Mouse (Mus musculus) MEL (cell line): Measurements from ENCODE around the gene Notum. TPM values are rescaled to one million over a fixed set of nuclear protein-coding genes. Genes with fewer than 3 reads are reported as not detected.

Experiments
- DNase-seq: peaks from one replicate; pipeline ENCODE4 v3.0.0; 2011; ENCODE audit warnings: low read depth, low spot score
- H3K27ac ChIP-seq: 2 replicates; pipeline ENCODE4 v1.5.1; 2012; ENCODE audit warnings: low read depth, mild to moderate bottlenecking, control low read depth, low read length, moderate library complexity; ENCODE audit not compliant: control insufficient read depth
- H3K27me3 ChIP-seq, 2 experiments: fragments of 150-350 bp in 1 of 2; sonication (generic) in 1 of 2; 2 replicates each; pipeline ENCODE4 v1.6.1; 2012; ENCODE audit warnings: low read length in 2 of 2, mild to moderate bottlenecking in 2 of 2, improper control_type of control experiment in 1 of 2, moderate library complexity in 1 of 2; ENCODE audit not compliant: insufficient read depth in 2 of 2, control insufficient read depth in 1 of 2
- H3K36me3 ChIP-seq, 2 experiments: 2 replicates each; pipeline ENCODE4 v1.6.1; 2012 to 2014; ENCODE audit warnings: low read length in 2 of 2, improper control_type of control experiment in 1 of 2, inconsistent platforms in 1 of 2, mild to moderate bottlenecking in 1 of 2; ENCODE audit not compliant: insufficient read depth in 2 of 2, control insufficient read depth in 1 of 2
- H3K4me1 ChIP-seq, 2 experiments: fragments of 150-350 bp in 1 of 2; sonication (generic) in 1 of 2; 2 replicates each; pipeline ENCODE4 v1.6.1; 2012; ENCODE audit warnings: low read length in 2 of 2, improper control_type of control experiment in 1 of 2, mild to moderate bottlenecking in 1 of 2; ENCODE audit not compliant: insufficient read depth in 2 of 2, control insufficient read depth in 1 of 2
- H3K4me3 ChIP-seq, 2 experiments: fragments of 150-350 bp in 1 of 2; sonication (generic) in 1 of 2; 2 replicates each; pipeline ENCODE4 v1.5.1; 2012; ENCODE audit warnings: low read depth in 2 of 2, low read length in 2 of 2, mild to moderate bottlenecking in 2 of 2, moderate library complexity in 2 of 2, control low read depth in 1 of 2, improper control_type of control experiment in 1 of 2; ENCODE audit not compliant: control insufficient read depth in 1 of 2, insufficient read depth in 1 of 2
- H3K79me2 ChIP-seq: 2 replicates; pipeline ENCODE4 v1.6.1; 2012; ENCODE audit warnings: mild to moderate bottlenecking, low read length, moderate library complexity; ENCODE audit not compliant: control insufficient read depth, poor library complexity, insufficient read depth
- H3K9ac ChIP-seq: 2 replicates; pipeline ENCODE4 v1.6.1; 2012; ENCODE audit warnings: low read depth, mild to moderate bottlenecking, control low read depth, low read length, moderate library complexity; ENCODE audit not compliant: control insufficient read depth, poor library complexity, severe bottlenecking
- H3K9me3 ChIP-seq: fragments of 150-350 bp; sonication (generic); replicated peaks from 2 replicates; pipeline ENCODE4 v1.6.1; 2012; ENCODE audit warnings: mild to moderate bottlenecking, low read length, improper control_type of control experiment, moderate library complexity; ENCODE audit not compliant: insufficient read depth
- CHD1 ChIP-seq: IDR thresholded peaks from 2 replicates; pipeline ENCODE4 v1.6.1; 2012; ENCODE audit warnings: low read depth, mild to moderate bottlenecking, inconsistent platforms, low read length, improper control_type of control experiment
- CTCF ChIP-seq, 3 experiments: IDR thresholded peaks in 2 of 3; conservative IDR thresholded peaks in 1 of 3; 2 replicates each; pipeline ENCODE4 v1.5.1; 2011 to 2012; ENCODE audit warnings: low read length in 3 of 3, low read depth in 2 of 3, mild to moderate bottlenecking in 2 of 3, improper control_type of control experiment in 1 of 3, inconsistent platforms in 1 of 3, mixed read lengths in 1 of 3, moderate library complexity in 1 of 3; ENCODE audit not compliant: control insufficient read depth in 1 of 3, insufficient read depth in 1 of 3, poor library complexity in 1 of 3, severe bottlenecking in 1 of 3
- E2F4 ChIP-seq: IDR thresholded peaks from 2 replicates; pipeline ENCODE4 v1.6.1; 2011; ENCODE audit warnings: low read depth, low read length, improper control_type of control experiment, borderline replicate concordance
- ELF1 ChIP-seq: IDR thresholded peaks from 2 replicates; pipeline ENCODE4 v1.6.1; 2014; ENCODE audit warnings: low read depth, mild to moderate bottlenecking, inconsistent platforms, low read length, improper control_type of control experiment, moderate library complexity
- KAT2A ChIP-seq: conservative IDR thresholded peaks from 2 replicates; pipeline ENCODE4 v1.6.1; 2012; ENCODE audit warnings: low read depth, low read length, improper control_type of control experiment, inconsistent platforms
- MAFK ChIP-seq: IDR thresholded peaks from 2 replicates; pipeline ENCODE4 v1.6.1; 2011; ENCODE audit warnings: low read depth, mild to moderate bottlenecking, low read length, improper control_type of control experiment, borderline replicate concordance
- MAZ ChIP-seq: IDR thresholded peaks from 2 replicates; pipeline ENCODE4 v1.6.1; 2012; ENCODE audit warnings: low read depth, mild to moderate bottlenecking, inconsistent platforms, low read length, improper control_type of control experiment
- MXI1 ChIP-seq: IDR thresholded peaks from 2 replicates; pipeline ENCODE4 v1.6.1; 2011; ENCODE audit warnings: mild to moderate bottlenecking, low read depth, low read length, improper control_type of control experiment
- MYC ChIP-seq: IDR thresholded peaks from 2 replicates; pipeline ENCODE4 v1.6.1; 2011; ENCODE audit warnings: low read depth, mild to moderate bottlenecking, low read length, improper control_type of control experiment, moderate library complexity
- NELFE ChIP-seq: IDR thresholded peaks from 2 replicates; pipeline ENCODE4 v1.6.1; 2011; ENCODE audit warnings: low read depth, low read length, improper control_type of control experiment
- NRF1 ChIP-seq: IDR thresholded peaks from 2 replicates; pipeline ENCODE4 v1.6.1; 2014; ENCODE audit warnings: low read depth, mild to moderate bottlenecking, inconsistent platforms, low read length, improper control_type of control experiment, moderate library complexity; ENCODE audit not compliant: poor library complexity, insufficient read depth, severe bottlenecking
- POLR2A ChIP-seq, 2 experiments: IDR thresholded peaks; 2 replicates each; pipeline ENCODE4 v1.6.1; 2011 to 2012; ENCODE audit warnings: low read length in 2 of 2, mild to moderate bottlenecking in 2 of 2, control low read depth in 1 of 2, improper control_type of control experiment in 1 of 2, low read depth in 1 of 2, moderate library complexity in 1 of 2; ENCODE audit not compliant: control insufficient read depth in 1 of 2, insufficient read depth in 1 of 2, poor library complexity in 1 of 2
- POLR2AphosphoS2 ChIP-seq: IDR thresholded peaks from 2 replicates; pipeline ENCODE4 v1.6.1; 2011; ENCODE audit warnings: low read length, improper control_type of control experiment
- RAD21 ChIP-seq: IDR thresholded peaks from 2 replicates; pipeline ENCODE4 v1.6.1; 2011; ENCODE audit warnings: mild to moderate bottlenecking, low read depth, low read length, improper control_type of control experiment
- RCOR1 ChIP-seq: IDR thresholded peaks from 2 replicates; pipeline ENCODE4 v1.6.1; 2012; ENCODE audit warnings: low read depth, mild to moderate bottlenecking, inconsistent platforms, low read length, improper control_type of control experiment
- SIN3A ChIP-seq: IDR thresholded peaks from 2 replicates; pipeline ENCODE4 v1.6.1; 2012; ENCODE audit warnings: low read length, improper control_type of control experiment, inconsistent platforms
- SMC3 ChIP-seq: IDR thresholded peaks from 2 replicates; pipeline ENCODE4 v1.6.1; 2011; ENCODE audit warnings: low read depth, low read length, improper control_type of control experiment
- TAL1 ChIP-seq: IDR thresholded peaks from 2 replicates; pipeline ENCODE4 v1.6.1; 2012; ENCODE audit warnings: mild to moderate bottlenecking, inconsistent platforms, low read length, moderate library complexity, mixed read lengths
- USF1 ChIP-seq: IDR thresholded peaks from 2 replicates; pipeline ENCODE4 v1.6.1; 2014; ENCODE audit warnings: low read depth, mild to moderate bottlenecking, inconsistent platforms, low read length, improper control_type of control experiment, moderate library complexity
- USF2 ChIP-seq, 2 experiments: IDR thresholded peaks; 2 replicates each; pipeline ENCODE4 v1.6.1; 2011 to 2012; ENCODE audit warnings: improper control_type of control experiment in 2 of 2, low read length in 2 of 2, borderline replicate concordance in 1 of 2, inconsistent platforms in 1 of 2, low read depth in 1 of 2, mild to moderate bottlenecking in 1 of 2; ENCODE audit not compliant: insufficient read depth in 1 of 2
- ZKSCAN1 ChIP-seq: IDR thresholded peaks from 2 replicates; pipeline ENCODE4 v1.6.1; 2012; ENCODE audit warnings: low read depth, mild to moderate bottlenecking, inconsistent platforms, low read length, improper control_type of control experiment, moderate library complexity
- polyA plus RNA-seq, 2 experiments: library from polyadenylated mRNA; stranded (reverse) in 1 of 2; unstranded in 1 of 2; fragments of >175 nt in 1 of 2; fragments of >200 nt in 1 of 2; gene quantifications; 2 replicates each; pipeline versions ENCODE4 v1.2.1 to v1.2.4; 2012; ENCODE audit warnings: low replicate concordance in 2 of 2, low read depth in 1 of 2; ENCODE audit not compliant: insufficient read length in 2 of 2, insufficient read depth in 1 of 2, missing spikeins in 1 of 2
- total RNA-seq: library from RNA; depleted of rRNA; stranded (reverse); fragments of 300-350 nt; gene quantifications from 2 replicates; pipeline ENCODE4 v1.2.3, GENCODE M21; 2012

Notum gene
- total and polyA plus RNA-seq, 3 experiments = not detected

DNA sequence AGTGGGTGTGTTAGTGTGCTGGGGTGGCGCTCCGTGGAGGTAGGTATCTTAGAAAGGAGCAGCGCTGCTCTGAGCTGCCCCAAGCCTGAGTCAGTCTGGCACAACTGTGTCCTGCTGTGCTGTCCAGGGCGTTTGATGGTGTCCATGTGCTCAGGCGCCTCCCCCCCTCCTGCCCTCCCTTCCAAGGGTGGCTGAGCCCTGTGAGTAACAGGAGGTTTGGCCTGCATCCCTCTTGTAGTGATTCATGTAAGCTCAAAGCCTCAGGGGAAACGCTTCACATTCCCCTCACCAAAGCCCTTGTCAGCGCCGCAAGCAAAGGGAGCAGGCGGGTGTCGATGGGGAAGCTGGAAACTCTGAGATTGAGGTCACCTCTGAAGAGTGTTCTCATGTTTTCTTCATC lies 36.8 kb upstream of the Notum start:
- H3K79me2 ChIP-seq = no peaks in the 10 kb centered on the region
- no peaks in the 10 kb centered on the region for H3K9me3 ChIP-seq
- DNase-seq = no peak
- no peaks in the 10 kb centered on the region for H3K27me3 ChIP-seq
- H3K27ac ChIP-seq = no peak overlapping the region
- H3K36me3 ChIP-seq = no peaks in the 10 kb centered on the region; a peak in 1 of 4 replicates
- H3K4me3 ChIP-seq = no peak overlapping the region
- H3K9ac ChIP-seq = no peak overlapping the region
- TF ChIP-seq NELFE (no peak), RCOR1 (no peak), ZKSCAN1 (no peak), POLR2AphosphoS2 (no peak), MYC (no peak), USF2 (IDR thresholded peaks at IDR 0.05; ENCODE audit: borderline replicate concordance in 1 of 2, insufficient read depth in 1 of 2, low read depth in 1 of 2, low read length in 2 of 2) (no peak), SIN3A (no peak), MXI1 (no peak), RAD21 (no peak), KAT2A (no peak), MAFK (no peak), E2F4 (no peak), NRF1 (no peak), SMC3 (no peak), USF1 (no peak), CHD1 (no peak), MAZ (no peak)
- TF ChIP-seq, all 39 proteins: peak for 0
- H3K4me1 ChIP-seq = no peaks in the 10 kb centered on the region

DNA sequence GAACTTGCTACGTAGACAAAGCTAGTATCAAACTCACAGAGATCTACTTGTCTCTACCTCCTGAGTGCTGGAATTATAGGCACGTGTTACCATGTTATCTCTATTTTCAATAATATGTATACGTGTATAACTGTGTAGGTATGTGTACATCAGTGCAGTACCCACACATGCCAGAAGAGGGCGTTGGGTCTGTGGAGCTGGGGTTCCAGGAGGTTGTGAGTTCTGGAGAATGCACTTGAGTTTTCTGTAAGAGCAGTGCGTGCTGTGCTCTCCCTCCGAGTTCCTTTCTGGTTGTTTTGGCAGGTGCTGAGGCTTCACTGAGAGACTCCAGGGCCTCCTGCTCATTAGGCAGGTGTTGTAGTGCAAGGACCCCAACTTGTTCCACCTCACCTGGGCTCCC lies 35.6 kb upstream of the Notum start:
- H3K4me3 ChIP-seq = no peak overlapping the region
- TF ChIP-seq SMC3 (0 out of 2 replicates have a peak, but pooled peaks have one; percentile 18), TAL1 (no peak), ELF1 (no peak), CTCF (IDR thresholded peaks at IDR 0.05 in 2 of 3, conservative IDR thresholded peaks at IDR 0.05 in 1 of 3; ENCODE audit: control insufficient read depth in 1 of 3, insufficient read depth in 1 of 3, low read depth in 2 of 3, low read length in 3 of 3, poor library complexity in 1 of 3, severe bottlenecking in 1 of 3) (peak; percentile 50 to 67 (median 52)), POLR2A (IDR thresholded peaks at IDR 0.05; ENCODE audit: control insufficient read depth in 1 of 2, insufficient read depth in 1 of 2, low read depth in 1 of 2, low read length in 2 of 2, poor library complexity in 1 of 2) (peak in 1 of 2 experiments; percentile 21; a peak in 1 of 4 replicates), NELFE (no peak)
- no peaks in the 10 kb centered on the region for H3K79me2 ChIP-seq
- no peaks in the 10 kb centered on the region; a peak in 1 of 4 replicates for H3K36me3 ChIP-seq
- H3K4me1 ChIP-seq = no peaks in the 10 kb centered on the region
- H3K9ac ChIP-seq = no peak overlapping the region
- no peaks in the 10 kb centered on the region for H3K27me3 ChIP-seq
- peak; percentile 48 for DNase-seq
- no peaks in the 10 kb centered on the region for H3K9me3 ChIP-seq
- H3K27ac ChIP-seq = no peak overlapping the region
